Mouse (Mus musculus) embryo, embryonic 9.5 days (tissue): ENCODE measurements around the gene Kif28.

Experiments used
- DNase-seq: peaks from one replicate; pipeline ENCODE4 v3.0.0-alpha.2; 2017; ENCODE audit errors: extremely low spot score

Kif28 gene

GRCm38 (mm10) chr1:179645980-179646268, 99.1 kb downstream of the Kif28 start:
- no peak for DNase-seq
